Mouse (Mus musculus) liver, adult 2 months (tissue): ENCODE results near the gene Gja3.

Experiments used
- CTCF ChIP-seq: fragments of 200-500 bp; IDR thresholded peaks from 2 replicates; pipeline ENCODE4 v1.5.1; 2011; ENCODE audit warnings: low read depth, low read length, control low read depth
- POLR2A ChIP-seq: fragments of 200-500 bp; IDR thresholded peaks from 2 replicates; pipeline ENCODE4 v1.6.1; 2011; ENCODE audit warnings: low read length, control low read depth; ENCODE audit not compliant: insufficient read depth; ENCODE audit errors: extremely low read depth

- TF ChIP-seq POLR2A, result no peak
- TF ChIP-seq CTCF, result no peak
These were observed 39.5 kb downstream of the Gja3 start for GRCm38 (mm10) chr14:57018436-57018835.
